Mouse (Mus musculus): ENCODE measurements around the gene Tmub2. TPM values are rescaled to one million over a fixed set of nuclear protein-coding genes. Genes with fewer than 3 reads are reported as not detected.
A peak's percentile ranks its signal among the peaks of the same experiment; 100 is the strongest.

Gene Tmub2
- polyA plus RNA-seq, 1 experiment from 2014 or later = 83.7 TPM

- Histone ChIP-seq H3K4me1 (peaks cover 6% of the 10 kb centered on the region; the same call in 1 of the 2 replicates), H3K9me3 (replicated peaks) (no peaks in the 10 kb centered on the region)
- 64% methylated on average over 4 of the region's 4 CpGs for WGBS
Measured at GRCm38 (mm10) chr11:102334010-102334409, 49.3 kb downstream of the Tmub2 start.

GRCm38 (mm10) chr11:102334973-102335700 is 50.4 kb downstream of the Tmub2 start:
- no peak overlapping the region for H3K4me3 ChIP-seq (replicated peaks)
- WGBS = 34% methylated on average over 9 of the region's 9 CpGs
- no peak overlapping the region for H3K9ac ChIP-seq (replicated peaks)
- no peaks in the 10 kb centered on the region for H3K9me3 ChIP-seq (replicated peaks)
- H3K4me2 ChIP-seq = no peak overlapping the region
- 0 out of 2 replicates have a peak overlapping the region, but pooled peaks have one; percentile 34 for H3K27ac ChIP-seq (replicated peaks)
- no peaks in the 10 kb centered on the region for H3K36me3 ChIP-seq
- ATAC-seq (ENCODE audit: low FRiP score) = no peak
- H3K27me3 ChIP-seq (replicated peaks) = no peaks in the 10 kb centered on the region
- peaks cover 6% of the 10 kb centered on the region; the same call in 1 of the 2 replicates for H3K4me1 ChIP-seq

More at GRCm38 (mm10) chr11:102334010-102334409, 49.3 kb downstream of the Tmub2 start:
- Histone ChIP-seq H3K27me3 (replicated peaks) (no peaks in the 10 kb centered on the region), H3K36me3 (no peaks in the 10 kb centered on the region), H3K4me2 (no peak overlapping the region), H3K4me3 (replicated peaks) (no peak overlapping the region), H3K9ac (replicated peaks) (no peak overlapping the region), H3K27ac (replicated peaks) (no peak overlapping the region)
- ATAC-seq (ENCODE audit: low FRiP score) = no peak

- Histone ChIP-seq H3K4me1 (peaks cover 6% of the 10 kb centered on the region; the same call in 1 of the 2 replicates), H3K9me3 (replicated peaks) (no peaks in the 10 kb centered on the region), H3K4me3 (replicated peaks) (no peak overlapping the region), H3K4me2 (no peak overlapping the region), H3K27ac (replicated peaks) (no peak overlapping the region), H3K27me3 (replicated peaks) (no peaks in the 10 kb centered on the region), H3K36me3 (no peaks in the 10 kb centered on the region), H3K9ac (replicated peaks) (no peak overlapping the region)
- no peak for ATAC-seq (ENCODE audit: low FRiP score)
- WGBS = 77% methylated on average over 1 of the region's 1 CpGs
Measured at GRCm38 (mm10) chr11:102336191-102336590, 51.5 kb downstream of the Tmub2 start.

GRCm38 (mm10) chr11:102337921-102338320 is 53.2 kb downstream of the Tmub2 start:
- WGBS = 18% methylated on average over 1 of the region's 1 CpGs
- H3K27ac ChIP-seq (replicated peaks) = no peak overlapping the region
- H3K4me1 ChIP-seq = peaks cover 6% of the 10 kb centered on the region; the same call in 1 of the 2 replicates
- H3K4me3 ChIP-seq (replicated peaks) = no peak overlapping the region
- H3K9ac ChIP-seq (replicated peaks) = no peak overlapping the region
- H3K9me3 ChIP-seq (replicated peaks) = no peaks in the 10 kb centered on the region
- H3K27me3 ChIP-seq (replicated peaks) = no peaks in the 10 kb centered on the region
- no peak for ATAC-seq (ENCODE audit: low FRiP score)
- H3K36me3 ChIP-seq = no peaks in the 10 kb centered on the region
- no peak overlapping the region for H3K4me2 ChIP-seq

GRCm38 (mm10) chr11:102338561-102338960 is 53.8 kb downstream of the Tmub2 start:
- H3K9me3 ChIP-seq (replicated peaks) = no peaks in the 10 kb centered on the region
- H3K27me3 ChIP-seq (replicated peaks) = no peaks in the 10 kb centered on the region
- H3K27ac ChIP-seq (replicated peaks) = 0 out of 2 replicates have a peak overlapping the region, but pooled peaks have one; percentile 28
- 24% methylated on average over 3 of the region's 3 CpGs for WGBS
- peaks cover 6% of the 10 kb centered on the region; the same call in 1 of the 2 replicates for H3K4me1 ChIP-seq
- no peak overlapping the region for H3K4me3 ChIP-seq (replicated peaks)
- H3K4me2 ChIP-seq = no peak overlapping the region
- no peak overlapping the region for H3K9ac ChIP-seq (replicated peaks)
- H3K36me3 ChIP-seq = no peaks in the 10 kb centered on the region
- ATAC-seq (ENCODE audit: low FRiP score) = no peak

Other genes with a start within 250 kb of the Tmub2 start
- 0.64 and 0.88 TPM in 2 replicates for gene Cd300lg, start 243.4 kb upstream of the Tmub2 start, polyA plus RNA-seq (2015; fragmentation: Nextera tagmentation; extraction: Ambion mirVana)
- 30.4 and 31.8 TPM in 2 replicates for gene Mpp2, start 196.4 kb upstream of the Tmub2 start, polyA plus RNA-seq (2015; fragmentation: Nextera tagmentation; extraction: Ambion mirVana)
- 0.36 TPM in 1 of 2 replicates, not detected in the other for gene Ppy, start 183.6 kb upstream of the Tmub2 start, polyA plus RNA-seq (2015; fragmentation: Nextera tagmentation; extraction: Ambion mirVana)
- 1.0 and 7.8 TPM in 2 replicates for gene Pyy, start 177.1 kb upstream of the Tmub2 start, polyA plus RNA-seq (2015; fragmentation: Nextera tagmentation; extraction: Ambion mirVana)
- gene Nags, start 139.4 kb upstream of the Tmub2 start, polyA plus RNA-seq (2015; fragmentation: Nextera tagmentation; extraction: Ambion mirVana) = 0.10 TPM in 1 of 2 replicates, not detected in the other
- 41.2 and 41.5 TPM in 2 replicates for gene Tmem101, start 128.5 kb upstream of the Tmub2 start, polyA plus RNA-seq (2015; fragmentation: Nextera tagmentation; extraction: Ambion mirVana)
- 111 and 121 TPM in 2 replicates for gene Lsm12, start 99.6 kb upstream of the Tmub2 start, polyA plus RNA-seq (2015; fragmentation: Nextera tagmentation; extraction: Ambion mirVana)
- gene G6pc3, start 95.3 kb upstream of the Tmub2 start, polyA plus RNA-seq (2015; fragmentation: Nextera tagmentation; extraction: Ambion mirVana) = 40.4 and 42.0 TPM in 2 replicates
- 74.0 and 77.4 TPM in 2 replicates for gene Hdac5, start 54.8 kb upstream of the Tmub2 start, polyA plus RNA-seq (2015; fragmentation: Nextera tagmentation; extraction: Ambion mirVana)
- 2.2 and 5.1 TPM in 2 replicates for gene BC030867, start 36.0 kb upstream of the Tmub2 start, polyA plus RNA-seq (2015; fragmentation: Nextera tagmentation; extraction: Ambion mirVana)
- 0.10 and 0.12 TPM in 2 replicates for gene Asb16, start 16.2 kb upstream of the Tmub2 start, polyA plus RNA-seq (2015; fragmentation: Nextera tagmentation; extraction: Ambion mirVana)
- gene Atxn7l3, start 11.7 kb downstream of the Tmub2 start, polyA plus RNA-seq (2015; fragmentation: Nextera tagmentation; extraction: Ambion mirVana) = 27.2 and 28.1 TPM in 2 replicates
- 68.9 and 79.5 TPM in 2 replicates for gene Ubtf, start 34.8 kb downstream of the Tmub2 start, polyA plus RNA-seq (2015; fragmentation: Nextera tagmentation; extraction: Ambion mirVana)
- gene Slc4a1, start 81.3 kb downstream of the Tmub2 start, polyA plus RNA-seq (2015; fragmentation: Nextera tagmentation; extraction: Ambion mirVana) = 2.5 and 3.5 TPM in 2 replicates
- 111 and 138 TPM in 2 replicates for gene Rundc3a, start 108.5 kb downstream of the Tmub2 start, polyA plus RNA-seq (2015; fragmentation: Nextera tagmentation; extraction: Ambion mirVana)
- 161 and 175 TPM in 2 replicates for gene Slc25a39, start 123.0 kb downstream of the Tmub2 start, polyA plus RNA-seq (2015; fragmentation: Nextera tagmentation; extraction: Ambion mirVana)
- 92.1 and 96.3 TPM in 2 replicates for gene Grn, start 145.4 kb downstream of the Tmub2 start, polyA plus RNA-seq (2015; fragmentation: Nextera tagmentation; extraction: Ambion mirVana)
- gene Fam171a2, start 162.8 kb downstream of the Tmub2 start, polyA plus RNA-seq (2015; fragmentation: Nextera tagmentation; extraction: Ambion mirVana) = 23.8 and 28.3 TPM in 2 replicates
- gene Itga2b, start 185.2 kb downstream of the Tmub2 start, polyA plus RNA-seq (2015; fragmentation: Nextera tagmentation; extraction: Ambion mirVana) = 8.0 and 9.6 TPM in 2 replicates